Mouse (Mus musculus): ENCODE measurements at regions not wholly inside any gene's neighbourhood (a gene's known extent, or its start where the extent isn't known, plus 50 kb on each side); places are given as distances from the start of the nearest gene placed in this dataset.

DNA sequence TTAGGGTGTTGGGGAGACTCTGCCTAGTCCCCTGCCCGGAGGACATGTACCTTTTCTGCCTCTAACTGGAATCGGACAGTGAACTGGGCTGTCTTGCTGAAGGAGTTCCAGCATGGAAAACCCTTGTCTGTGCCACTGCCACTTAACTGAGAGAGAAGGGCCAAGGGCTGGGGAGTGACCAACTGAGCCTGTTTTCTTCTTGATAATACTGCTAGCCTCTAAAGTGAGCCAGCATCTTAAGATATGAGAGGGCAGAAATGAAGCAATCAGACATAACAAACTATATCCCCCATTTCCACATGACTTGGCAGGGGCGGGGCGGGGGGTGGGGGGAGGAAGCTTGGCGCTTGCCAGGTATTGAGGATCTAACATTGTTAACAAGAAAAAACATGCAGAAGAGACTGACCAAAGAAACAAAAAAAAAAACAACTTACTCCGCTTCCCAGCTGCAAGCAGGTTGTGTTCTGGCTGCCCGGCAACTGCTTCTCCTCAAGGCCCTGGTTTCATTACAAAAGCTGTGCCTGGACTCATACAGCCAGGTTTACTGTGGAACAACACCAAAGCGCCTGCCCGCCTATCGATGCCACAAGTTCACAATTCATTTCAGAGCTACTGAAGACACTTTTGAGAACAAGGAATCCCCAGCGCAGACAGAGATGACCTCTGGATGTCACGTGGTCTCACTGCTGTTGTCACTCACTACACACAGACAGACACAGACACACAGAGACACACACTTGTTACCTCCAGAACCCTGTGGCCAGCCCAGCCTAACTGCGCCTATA, 153.6 kb upstream of the Klf14 start:
- DNase-seq = no peak

DNA sequence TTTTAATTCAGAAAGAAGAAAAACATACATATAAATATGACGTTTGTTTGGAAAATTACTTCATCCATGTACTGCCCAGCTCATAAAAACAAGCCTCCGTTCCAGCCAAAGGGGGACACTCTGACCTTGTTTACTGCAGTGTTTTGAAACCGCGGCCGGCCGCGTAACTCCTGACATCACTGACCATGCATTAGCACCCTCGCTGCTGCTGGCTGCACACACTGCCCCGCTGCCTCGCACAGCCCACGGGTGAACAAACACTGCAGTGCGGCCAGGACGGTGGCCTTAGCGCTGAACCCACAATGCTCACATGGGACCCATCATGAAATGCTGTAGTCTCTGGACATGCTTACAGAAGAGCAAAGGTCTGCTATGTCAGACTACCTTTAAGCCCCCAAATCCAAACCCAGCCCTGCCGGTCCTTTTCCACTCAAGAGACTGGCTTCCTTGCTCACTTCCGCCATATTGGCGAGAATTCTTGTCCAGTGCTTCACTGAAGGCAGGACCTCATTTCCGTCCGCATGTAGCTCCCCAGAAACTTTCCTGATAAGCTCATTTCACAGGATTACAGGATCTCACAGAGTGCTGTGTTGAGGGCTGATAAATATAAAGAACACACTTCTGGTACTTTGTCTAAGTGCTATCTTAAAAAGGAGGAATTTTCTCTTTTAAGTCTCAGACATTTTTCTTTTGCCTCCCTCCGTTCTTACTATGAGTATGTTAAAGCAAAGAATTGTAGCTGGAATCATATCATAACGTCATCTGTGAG, 154.9 kb upstream of the Klf14 start:
- DNase-seq = no peak

GRCm38 (mm10) chr6:31114336-31115335, 155.8 kb upstream of the Klf14 start:
- no peak for DNase-seq

DNA sequence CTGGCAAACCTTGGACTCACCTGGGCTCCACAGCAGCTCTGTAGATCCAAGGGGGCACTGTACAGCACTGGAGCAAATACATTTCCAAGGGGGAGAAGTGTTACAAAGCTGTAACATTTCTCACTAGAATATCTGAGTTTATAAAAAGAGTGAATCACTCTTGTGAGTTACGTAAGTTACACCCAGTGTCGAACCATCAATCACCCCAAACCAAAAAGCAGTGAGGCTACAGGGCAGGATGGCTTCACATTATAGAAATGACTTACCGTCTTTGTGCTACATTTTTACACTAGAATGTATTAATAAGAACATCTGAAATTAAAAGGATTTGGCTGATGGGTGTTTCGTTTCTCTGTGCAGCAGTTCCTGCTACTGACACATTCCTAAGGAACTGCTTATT, 156.7 kb upstream of the Klf14 start:
- DNase-seq = no peak

- DNase-seq = no peak
These were observed 157.5 kb upstream of the Klf14 start for GRCm38 (mm10) chr6:31116365-31116764.

DNA sequence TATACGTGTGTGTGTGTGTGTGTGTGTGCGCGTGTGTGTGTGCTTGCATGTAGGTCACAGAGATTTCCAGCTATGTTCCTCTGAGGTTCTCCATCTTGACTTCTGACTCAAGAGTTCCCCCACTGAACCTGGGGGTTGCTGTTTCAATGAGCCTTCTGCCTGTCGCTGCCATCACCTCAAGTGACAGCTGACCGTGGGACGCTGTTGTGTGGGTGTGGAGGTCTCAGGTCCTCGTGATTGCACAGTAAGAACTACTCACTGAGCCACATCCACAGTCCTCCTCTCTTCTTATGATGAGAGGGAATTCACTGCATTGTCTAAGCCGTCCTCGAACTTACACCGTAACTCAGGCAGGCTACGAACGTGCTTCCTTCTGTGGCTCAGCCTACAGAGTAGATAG, 158.8 kb upstream of the Klf14 start:
- no peak for DNase-seq

- no peak for DNase-seq
These were observed 162.1 kb upstream of the Klf14 start for GRCm38 (mm10) chr6:31121008-31121407.

- DNase-seq = no peak
These were observed 164.0 kb upstream of the Klf14 start for GRCm38 (mm10) chr6:31122895-31123294.

GRCm38 (mm10) chr6:31123342-31123990, 164.6 kb upstream of the Klf14 start:
- no peak for DNase-seq

- no peak for DNase-seq
These were observed 165.2 kb upstream of the Klf14 start for GRCm38 (mm10) chr6:31124076-31124475.

GRCm38 (mm10) chr6:31124872-31125271, 166.0 kb upstream of the Klf14 start:
- DNase-seq = no peak

GRCm38 (mm10) chr6:31125328-31126118, 166.6 kb upstream of the Klf14 start:
- DNase-seq = no peak

GRCm38 (mm10) chr6:31126131-31126871, 167.4 kb upstream of the Klf14 start:
- DNase-seq = no peak

- no peak for DNase-seq
These were observed 170.3 kb upstream of the Klf14 start for GRCm38 (mm10) chr6:31129170-31129569.

- no peak for DNase-seq
These were observed 171.1 kb upstream of the Klf14 start for GRCm38 (mm10) chr6:31129987-31130386.

DNA sequence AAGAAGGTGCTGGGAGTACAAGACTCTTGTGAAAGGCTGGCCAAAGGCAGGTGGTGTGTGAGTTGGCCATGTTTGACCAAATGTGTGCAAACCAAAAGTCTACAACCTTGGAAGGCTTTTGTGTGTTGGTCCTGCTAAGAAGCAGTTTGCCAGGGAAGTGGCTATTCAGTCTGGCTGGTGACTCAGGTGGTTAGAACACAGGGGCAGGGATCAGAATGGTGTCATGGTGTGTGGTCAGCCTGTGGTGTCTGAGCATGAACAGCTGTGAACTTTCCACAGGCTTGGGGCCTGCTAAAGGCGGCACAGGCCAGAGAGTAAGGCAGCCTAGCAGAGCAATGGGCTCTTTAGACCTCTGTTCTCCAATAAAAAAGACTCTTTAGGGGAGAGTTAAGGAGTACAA, 171.6 kb upstream of the Klf14 start:
- no peak for DNase-seq

DNA sequence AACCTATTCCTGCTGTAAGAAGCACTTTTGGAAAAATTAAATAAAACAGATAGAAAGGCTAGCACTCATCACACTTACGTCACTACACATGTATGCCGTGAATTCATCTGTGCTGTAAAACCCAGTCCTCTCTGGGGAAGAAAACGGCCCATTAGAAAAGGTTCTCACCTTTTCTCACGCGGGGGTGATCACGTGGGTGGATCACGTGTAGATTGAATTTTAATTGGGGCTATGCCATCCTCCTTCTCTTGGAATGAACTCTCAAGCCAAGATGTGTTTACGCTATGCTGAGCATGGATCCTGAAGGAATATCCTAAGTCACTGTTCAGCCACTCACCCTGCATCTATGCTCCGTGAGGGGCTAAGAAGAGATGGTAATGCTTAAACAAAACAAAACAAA, 172.8 kb upstream of the Klf14 start:
- no peak for DNase-seq

DNA sequence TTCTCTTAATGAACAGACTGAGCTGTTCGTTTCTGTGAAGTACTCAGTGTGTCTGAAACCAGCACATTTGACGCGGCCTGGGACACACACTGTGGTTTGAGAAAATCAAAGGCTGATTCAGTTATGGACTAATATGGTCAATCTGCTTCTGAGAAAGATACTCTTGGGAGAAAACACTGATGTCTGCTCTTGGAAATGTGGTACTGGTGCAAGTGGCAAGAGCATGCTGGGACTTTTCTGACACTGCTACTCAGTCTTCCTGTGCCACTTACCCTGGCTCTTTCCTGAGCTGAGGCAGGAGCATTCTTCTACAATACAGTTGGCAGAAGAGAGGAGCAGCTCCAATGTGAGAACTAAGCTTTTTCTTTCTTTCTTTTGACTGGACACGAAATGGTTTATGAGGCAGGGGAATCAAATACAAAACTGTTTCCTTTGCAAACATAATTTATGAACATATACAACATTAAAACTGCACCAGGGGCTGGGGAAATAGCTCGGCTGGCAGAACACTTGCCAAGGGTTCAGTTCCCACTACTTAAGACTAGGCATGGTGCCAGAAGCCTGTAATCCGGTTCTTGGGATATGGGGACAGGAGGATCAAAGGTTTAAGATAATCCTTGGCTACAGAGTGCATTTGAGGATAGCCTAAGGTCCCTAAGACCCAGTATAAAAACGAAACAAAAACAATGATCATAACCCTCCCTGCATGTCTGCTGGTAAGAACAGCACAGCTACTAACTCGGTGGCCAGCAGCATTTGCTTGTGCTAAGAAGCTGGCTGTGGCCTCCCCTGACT, 173.7 kb upstream of the Klf14 start:
- no peak for DNase-seq

DNA sequence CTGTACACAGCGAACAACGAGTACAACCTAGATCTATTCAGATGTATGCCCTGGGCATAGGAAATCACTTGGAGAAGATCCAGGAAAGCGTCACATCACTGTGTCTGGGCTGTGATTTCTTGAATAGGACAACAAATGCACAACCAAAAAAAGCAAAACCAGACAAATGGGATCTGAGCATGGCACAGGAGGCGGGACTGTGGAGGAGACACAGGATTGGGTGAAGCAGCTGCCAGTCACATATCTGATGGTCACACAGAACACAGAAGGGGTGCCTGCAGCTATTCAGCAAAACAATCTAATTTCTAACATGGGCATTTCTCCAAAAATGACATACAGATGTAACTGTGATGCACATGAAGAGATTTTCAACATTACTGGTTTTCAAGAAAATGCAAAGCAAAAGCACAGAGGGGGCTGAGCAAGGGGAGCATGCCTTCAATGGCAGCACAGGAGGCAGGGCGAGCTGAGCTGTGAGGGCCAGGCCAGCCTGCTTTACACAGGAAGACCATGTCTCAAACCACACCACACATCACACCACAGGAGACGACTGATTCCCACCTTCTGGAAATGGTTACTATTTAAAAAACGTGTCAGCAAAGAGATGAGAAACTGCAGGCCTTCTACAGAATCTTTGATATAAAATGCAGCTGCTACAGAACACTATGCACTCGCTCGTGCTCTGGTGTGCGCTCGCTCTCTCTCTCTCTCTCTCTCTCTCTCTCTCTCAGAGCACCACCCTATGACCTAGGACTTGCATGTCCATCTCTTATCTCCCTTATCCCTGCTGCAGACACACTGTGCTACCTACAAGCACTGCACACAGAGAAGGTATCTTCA, 175.2 kb upstream of the Klf14 start:
- no peak for DNase-seq
